Mouse (Mus musculus) spleen, adult 2 months (tissue): Measurements from ENCODE around the gene Tcl1b5.

ENCODE experiments used
- CTCF ChIP-seq: fragments of 200-500 bp; IDR thresholded peaks from 2 replicates; pipeline ENCODE4 v1.5.1; 2011; ENCODE audit warnings: mild to moderate bottlenecking, inconsistent platforms; ENCODE audit not compliant: insufficient read depth, insufficient read length, insufficient replicate concordance; ENCODE audit errors: extremely low read depth
- POLR2A ChIP-seq: fragments of 200-500 bp; IDR thresholded peaks from 2 replicates; pipeline ENCODE4 v1.6.1; 2011; ENCODE audit warnings: low read depth, low read length, inconsistent platforms

- TF ChIP-seq POLR2A (no peak), CTCF (no peak)
These were observed 17.3 kb upstream of the Tcl1b5 start for GRCm38 (mm10) chr12:105158842-105159241.
